Mouse (Mus musculus): ENCODE data around the gene Zc3h7b.
A peak's percentile ranks its signal among the peaks of the same experiment; 100 is the strongest.

Zc3h7b gene

GRCm38 (mm10) chr15:81822631-81823030 is 77.8 kb downstream of the Zc3h7b start:
- no peak for DNase-seq

DNA sequence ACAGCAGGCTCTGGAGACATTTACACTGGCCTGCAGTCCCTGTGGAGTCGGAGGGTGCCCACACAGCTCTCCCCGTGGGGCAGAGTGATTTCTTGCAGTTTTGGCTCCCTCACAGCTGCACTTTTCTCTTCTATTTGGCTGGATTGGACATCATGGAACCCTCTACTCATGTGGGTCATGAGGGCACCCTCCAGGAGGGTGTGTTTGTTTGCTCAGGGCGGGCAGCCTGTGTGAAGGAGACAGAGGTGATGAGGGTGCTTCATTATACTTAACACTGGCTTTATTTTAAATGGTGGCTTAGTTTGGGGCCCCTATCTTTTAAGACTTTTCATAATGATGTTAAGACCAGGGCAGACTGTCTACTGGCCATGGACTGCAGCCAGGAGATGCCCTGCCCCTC is 80.0 kb downstream of the Zc3h7b start:
- no peak for DNase-seq

GRCm38 (mm10) chr15:81828426-81829207 is 83.8 kb downstream of the Zc3h7b start:
- no peak for DNase-seq

DNA sequence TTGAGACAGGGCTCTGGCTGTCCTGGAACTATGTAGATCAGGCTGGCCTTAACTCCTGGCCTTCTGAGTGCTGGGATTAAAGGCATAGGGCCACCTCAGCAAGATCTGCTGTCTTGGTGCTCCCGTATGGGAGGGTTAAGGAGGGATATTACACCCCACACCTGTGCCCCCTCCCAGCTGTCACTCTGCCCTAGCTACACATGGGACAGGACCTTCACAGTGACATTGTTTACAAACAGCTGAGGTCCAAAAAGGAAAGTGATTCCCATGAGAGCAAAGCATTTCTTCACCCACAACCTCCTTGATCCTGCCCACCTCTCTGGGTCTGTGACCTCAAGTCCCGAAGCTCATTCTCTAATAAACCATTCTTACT is 84.3 kb downstream of the Zc3h7b start:
- DNase-seq: no peak

DNA sequence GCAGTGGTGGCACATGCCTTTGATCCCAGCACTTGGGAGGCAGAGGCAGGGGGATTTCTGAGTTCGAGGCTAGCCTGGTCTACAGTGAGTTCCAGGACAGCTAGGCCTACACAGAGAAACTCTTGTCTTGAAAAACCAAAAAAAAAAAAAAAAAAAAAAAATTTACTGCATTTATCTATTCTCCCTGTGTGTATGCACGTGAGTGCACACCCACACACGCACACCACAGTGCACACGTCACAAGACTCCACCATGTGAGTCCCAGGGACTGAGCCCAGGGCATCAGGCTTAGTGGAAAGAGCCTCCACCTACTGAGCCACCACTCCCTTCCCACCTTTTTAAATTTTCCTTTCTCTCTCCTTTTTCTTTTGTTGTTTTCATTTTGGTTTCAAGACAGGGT is 85.7 kb downstream of the Zc3h7b start:
- DNase-seq: no peak

DNA sequence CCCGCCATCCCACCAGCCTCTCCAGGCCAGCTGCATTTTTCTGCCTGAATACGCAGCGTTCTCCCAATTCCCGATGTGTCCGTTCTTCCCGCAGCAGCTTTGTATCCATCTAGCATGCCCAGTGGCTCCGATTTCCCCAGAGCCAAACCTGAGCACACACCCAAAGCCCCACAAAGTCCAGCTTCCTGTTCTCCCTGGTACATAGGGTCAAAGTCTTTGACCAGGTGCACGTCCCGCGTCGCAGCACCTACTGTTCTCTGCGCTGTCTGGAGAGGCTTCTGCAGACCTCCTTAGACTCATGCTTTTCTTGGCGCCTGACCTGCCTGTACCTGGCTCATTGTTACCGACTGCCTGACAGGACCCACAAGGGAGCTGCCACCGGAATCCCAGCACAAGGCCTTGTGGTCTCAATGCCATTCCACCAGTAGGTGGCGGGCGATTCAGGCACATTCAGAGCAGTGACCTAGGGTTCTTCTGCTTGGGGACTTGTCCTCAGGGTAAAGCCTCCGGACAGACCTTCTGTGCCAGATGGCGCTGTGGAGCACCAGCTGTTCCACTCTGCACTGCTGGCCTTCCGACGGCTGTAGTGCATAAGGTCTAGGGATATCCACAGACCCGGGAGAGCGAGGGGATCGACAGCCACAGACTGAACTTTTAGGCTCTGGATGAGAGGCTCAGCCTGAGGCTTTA is 86.4 kb downstream of the Zc3h7b start:
- DNase-seq: peak; percentile 92 to 95

- peak in 1 of 2 experiments; percentile 70 for DNase-seq
Measured at GRCm38 (mm10) chr15:81832219-81832618, 87.4 kb downstream of the Zc3h7b start.

DNA sequence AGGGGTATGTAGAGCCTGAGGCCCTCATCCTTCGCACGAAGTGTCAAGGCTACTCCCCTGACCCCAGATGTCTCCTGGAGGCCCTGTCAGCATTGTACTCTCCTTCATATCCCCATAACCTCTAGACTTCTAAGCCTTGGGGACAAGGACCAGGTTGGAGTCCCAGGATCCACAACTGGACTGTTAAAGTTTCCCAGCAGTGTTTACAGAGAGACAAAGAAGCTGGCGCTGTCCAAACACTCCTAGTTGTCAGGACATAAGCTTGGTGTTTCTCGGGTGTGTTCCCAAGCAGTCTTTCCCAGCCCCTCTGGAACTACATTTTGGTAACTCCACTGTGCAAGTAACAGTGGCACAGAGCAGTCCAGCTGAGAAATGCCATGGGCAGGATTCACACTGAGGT is 88.6 kb downstream of the Zc3h7b start:
- no peak for DNase-seq

GRCm38 (mm10) chr15:81834171-81834841 is 89.4 kb downstream of the Zc3h7b start:
- no peak for DNase-seq

DNA sequence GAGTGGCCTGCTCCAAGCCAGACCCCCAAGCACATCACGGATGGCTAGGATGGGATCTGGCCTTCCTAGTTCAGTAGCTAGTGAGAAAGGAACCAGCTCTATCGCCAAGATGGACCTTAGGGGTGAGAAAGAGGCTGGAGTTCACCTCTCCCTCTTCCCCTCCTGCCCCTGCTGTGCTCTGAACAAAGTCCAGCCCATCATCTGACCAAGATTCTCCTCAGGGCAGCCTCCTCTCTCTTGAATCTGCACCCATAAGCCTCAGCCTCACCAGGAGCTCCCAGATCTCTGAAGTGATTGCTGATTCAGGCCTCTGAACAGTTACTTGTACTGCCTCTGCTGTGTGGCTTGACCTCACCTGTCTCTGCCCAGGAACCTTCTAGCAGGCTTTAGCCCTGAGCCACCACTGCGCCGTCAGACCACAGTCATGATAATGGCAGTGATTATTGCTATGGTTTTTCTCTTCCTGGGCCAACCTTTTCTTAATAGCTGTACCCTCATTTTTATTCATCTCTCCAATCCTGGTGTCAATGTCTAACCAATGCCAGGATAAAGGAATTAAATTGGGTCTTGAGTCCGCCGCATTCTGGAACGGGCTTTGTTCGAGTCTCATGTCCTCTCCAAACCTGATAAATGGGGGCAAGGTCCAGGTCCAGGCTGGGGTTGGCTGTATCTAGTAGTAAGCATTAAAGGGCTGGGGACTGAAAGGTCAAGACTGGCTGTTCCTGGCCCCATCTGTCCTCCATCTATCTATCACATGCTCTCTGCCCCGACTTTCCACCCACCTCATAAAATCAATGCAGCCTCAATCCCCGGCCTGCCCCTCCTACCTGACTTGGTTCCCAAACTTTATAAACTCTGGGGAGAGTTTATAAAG is 90.4 kb downstream of the Zc3h7b start:
- DNase-seq: peak; percentile 75 to 81

DNA sequence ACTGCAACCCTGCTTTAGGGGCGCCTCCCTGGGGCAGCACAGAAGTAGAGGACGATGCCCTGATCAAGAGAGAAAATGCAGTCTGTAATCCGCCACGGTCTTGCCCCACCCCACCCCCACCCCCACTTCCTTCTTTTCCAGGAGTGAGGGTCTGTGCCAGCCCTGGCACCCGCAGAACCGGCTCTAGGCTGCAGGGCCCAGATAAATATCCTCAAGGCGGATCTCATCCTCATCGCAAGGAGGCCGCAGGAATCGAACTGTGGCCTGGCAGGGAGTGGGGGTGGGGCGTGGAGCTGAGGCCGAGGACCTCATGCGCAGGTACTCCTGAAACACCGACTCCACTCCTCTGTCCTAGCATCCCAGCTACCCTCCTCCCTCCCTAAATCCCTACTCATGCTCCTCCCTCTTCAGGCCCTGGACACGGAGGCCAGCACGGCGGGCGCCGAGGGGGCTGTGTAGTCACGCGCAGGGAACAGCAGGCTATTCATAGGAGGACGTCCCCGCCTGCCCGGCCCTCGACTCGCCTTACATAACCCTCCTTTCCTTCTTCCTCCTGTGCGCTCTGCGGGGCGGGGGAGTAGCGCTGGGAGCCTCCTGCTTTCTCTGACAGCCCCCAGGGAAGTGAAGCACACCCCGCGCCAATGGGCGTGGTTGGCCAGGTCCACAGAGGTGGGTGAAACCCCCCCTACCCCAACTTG is 91.4 kb downstream of the Zc3h7b start:
- DNase-seq: peak; percentile 94 to 98

GRCm38 (mm10) chr15:81836966-81837920 is 92.4 kb downstream of the Zc3h7b start:
- DNase-seq: peak; percentile 67 to 71

DNA sequence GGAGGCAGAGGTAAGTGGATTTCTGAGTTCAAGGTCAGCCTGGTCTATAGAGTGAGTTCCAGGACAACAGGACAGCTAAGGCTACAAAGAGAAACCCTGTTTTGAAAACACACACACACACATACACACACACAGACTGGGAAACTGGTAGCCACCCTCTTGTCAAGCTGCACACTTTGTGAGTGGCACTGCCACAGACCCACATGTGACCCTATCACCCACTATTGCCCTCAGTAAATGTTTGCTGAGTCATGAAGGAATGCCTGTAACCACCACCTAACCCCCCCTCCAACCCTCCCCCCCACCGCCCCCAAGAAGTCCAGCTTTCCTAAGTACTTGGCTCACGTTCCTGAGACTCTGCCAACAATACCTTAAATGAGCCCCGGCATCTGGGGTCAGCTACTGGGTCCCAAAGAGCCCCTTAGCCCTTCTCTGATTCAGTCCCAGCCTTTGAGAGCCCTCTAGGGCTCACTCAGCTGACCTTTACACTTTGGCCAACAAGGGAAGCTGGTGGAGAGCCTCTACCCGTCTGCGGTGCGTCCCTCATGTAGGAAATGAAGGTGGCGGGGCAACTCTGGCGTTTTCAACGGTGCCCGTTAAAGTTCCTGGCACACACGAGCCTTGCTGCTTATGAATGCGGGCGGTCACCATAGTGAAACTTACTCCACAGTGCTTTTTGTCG is 93.8 kb downstream of the Zc3h7b start:
- peak in 1 of 2 experiments; percentile 74 for DNase-seq

DNA sequence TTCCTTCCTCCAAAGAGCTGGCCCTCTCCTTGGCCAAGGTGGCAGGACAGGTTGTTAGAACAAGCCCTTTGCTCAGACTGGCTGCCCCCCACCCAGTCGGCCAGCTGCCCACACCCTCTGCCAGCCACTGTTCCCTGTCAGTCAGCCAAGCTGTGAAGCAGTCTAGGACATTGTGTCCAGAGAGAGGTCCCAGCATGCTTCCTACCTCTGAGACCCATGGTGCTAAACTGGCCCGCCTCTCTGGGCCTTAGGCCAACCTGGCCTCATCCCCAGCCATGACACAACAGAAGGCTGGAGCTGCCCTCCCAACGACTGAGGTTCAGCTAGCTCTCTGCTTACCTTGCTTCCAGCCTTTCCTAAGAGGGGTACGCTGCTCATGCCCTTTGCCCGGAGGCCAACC is 94.8 kb downstream of the Zc3h7b start:
- peak; percentile 97 to 98 for DNase-seq

DNA sequence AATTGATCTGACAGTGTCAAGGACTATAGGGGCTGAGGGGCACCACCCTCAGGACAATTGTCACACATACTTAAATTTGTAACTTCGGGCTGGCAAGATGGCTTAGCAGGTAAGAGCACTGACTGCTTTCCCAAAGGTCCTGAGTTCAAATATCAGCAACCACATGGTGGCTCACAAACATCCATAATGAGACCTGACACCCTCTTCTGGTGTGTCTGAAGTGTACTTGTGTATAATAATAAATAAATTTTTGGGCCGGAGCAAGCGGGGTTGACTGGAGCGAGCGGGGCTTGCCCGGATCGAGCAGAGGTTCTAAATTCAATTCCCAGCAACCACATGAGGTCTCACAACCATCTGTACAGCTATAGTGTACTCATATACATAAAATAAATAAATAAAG is 95.4 kb downstream of the Zc3h7b start:
- no peak for DNase-seq

- no peak for DNase-seq
Measured at GRCm38 (mm10) chr15:81842275-81842674, 97.4 kb downstream of the Zc3h7b start.

GRCm38 (mm10) chr15:81845033-81845625 is 100.3 kb downstream of the Zc3h7b start:
- DNase-seq: no peak

- peak; percentile 83 to 85 for DNase-seq
Measured at GRCm38 (mm10) chr15:81845724-81846123, 100.9 kb downstream of the Zc3h7b start.

Measured in kidney, adult 8-10 months (tissue).